Mouse (Mus musculus) kidney, embryonic 14.5 days (tissue): Measurements from ENCODE around the gene Gm17606. TPM values are rescaled to one million over a fixed set of nuclear protein-coding genes. Genes with fewer than 3 reads are reported as not detected.

ENCODE experiments used
- ATAC-seq: fragments of 200-750 bp; cut with Nextera tagmentation; 2 replicates; pipeline ENCODE4 v1.8.0; 2017; ENCODE audit warnings: moderate number of reproducible peaks, mild to moderate bottlenecking, moderate TSS enrichment, moderate library complexity; ENCODE audit not compliant: low FRiP score, low TSS enrichment
- H3K27ac ChIP-seq: fragments of 300-500 bp; sonication (generic); 2 replicates; pipeline ENCODE4 v1.5.1; 2014; ENCODE audit warnings: low read depth, mild to moderate bottlenecking, low read length, moderate library complexity, mixed read lengths
- H3K27me3 ChIP-seq: fragments of 300-500 bp; sonication (generic); 2 replicates; pipeline ENCODE4 v1.6.1; 2014; ENCODE audit warnings: mild to moderate bottlenecking, low read length; ENCODE audit not compliant: control insufficient read depth, insufficient read depth
- H3K36me3 ChIP-seq: fragments of 300-500 bp; sonication (generic); 2 replicates; pipeline ENCODE4 v1.6.1; 2014; ENCODE audit warnings: low read length, mixed read lengths; ENCODE audit not compliant: control insufficient read depth, insufficient read depth
- H3K4me1 ChIP-seq: fragments of 300-500 bp; sonication (generic); 2 replicates; pipeline ENCODE4 v1.6.1; 2014; ENCODE audit warnings: low read length, mixed read lengths; ENCODE audit not compliant: control insufficient read depth, insufficient read depth
- H3K4me2 ChIP-seq: fragments of 300-500 bp; sonication (generic); replicated peaks from 2 replicates; pipeline ENCODE4 v1.6.1; 2014; ENCODE audit warnings: low read depth, mild to moderate bottlenecking, low read length
- H3K4me3 ChIP-seq: fragments of 300-500 bp; sonication (generic); 2 replicates; pipeline ENCODE4 v1.5.1; 2014; ENCODE audit warnings: mild to moderate bottlenecking, low read length
- H3K9ac ChIP-seq: fragments of 300-500 bp; sonication (generic); 2 replicates; pipeline ENCODE4 v1.6.1; 2014; ENCODE audit warnings: low read depth, mild to moderate bottlenecking, low read length, moderate library complexity
- H3K9me3 ChIP-seq: fragments of 300-500 bp; sonication (generic); 2 replicates; pipeline ENCODE4 v1.6.1; 2016; ENCODE audit warnings: low read length; ENCODE audit not compliant: control insufficient read depth
- WGBS: fragments of 180-500 bp; shearing (Covaris S2); extraction: QIAGEN DNeasy Blood & Tissue Kit; methylation state at CpG from one replicate; pipeline ENCODE4 v1.1.7; 2014; 5-methylcytosine and 5-hydroxymethylcytosine counted together
- microRNA counts: library from miRNA; unstranded; fragments of <30 nt; microRNA quantifications from one replicate; lab custom pipeline; 2017
- microRNA-seq: library from miRNA; unstranded; fragments of <30 nt; microRNA quantifications from one replicate; pipeline ENCODE4, GENCODE M21; 2016
- polyA plus RNA-seq: library from polyadenylated mRNA; unstranded; fragments of >200 nt; fragmentation: Nextera tagmentation; extraction: Ambion mirVana; gene quantifications from 2 replicates; pipeline ENCODE4 v1.2.1, GENCODE M21; 2014

The Gm17606 gene
- polyA plus RNA-seq, 1 experiment from 2014 or later: not detected

GRCm38 (mm10) chr14:54686522-54687143, 45.9 kb downstream of the Gm17606 start, which contains the start of gene Acin1:
Acin1 (minus strand) TSS chr14:54686931.
- Histone ChIP-seq H3K9ac (peak within 1 kb of the TSS; percentile 95), H3K27ac (peak within 1 kb of the TSS; percentile 97), H3K4me1 (peaks cover 23% of the 10 kb centered on the region; the same call in 1 of the 2 replicates), H3K4me2 (peak within 1 kb of the TSS; percentile 67), H3K9me3 (no peaks in the 10 kb centered on the region), H3K4me3 (peak within 1 kb of the TSS; percentile 93), H3K27me3 (no peaks in the 10 kb centered on the region), H3K36me3 (peaks cover 35% of the 10 kb centered on the region)
- ATAC-seq: peak; percentile 98
- WGBS: under 1% methylated on average over 44 of the region's 44 CpGs

- Histone ChIP-seq H3K36me3 (peaks cover 30% of the 10 kb centered on the region), H3K4me3 (peak overlapping the region; percentile 93), H3K27me3 (no peaks in the 10 kb centered on the region), H3K4me1 (peaks cover 23% of the 10 kb centered on the region; the same call in 1 of the 2 replicates), H3K9me3 (no peaks in the 10 kb centered on the region), H3K27ac (peak overlapping the region; percentile 97; the same call in 1 of the 2 replicates), H3K9ac (peak overlapping the region; percentile 95), H3K4me2 (peak overlapping the region; percentile 65)
- ATAC-seq: no peak
- 4% methylated on average over 8 of the region's 8 CpGs for WGBS
These were observed 46.5 kb downstream of the Gm17606 start for GRCm38 (mm10) chr14:54687251-54687650.

DNA sequence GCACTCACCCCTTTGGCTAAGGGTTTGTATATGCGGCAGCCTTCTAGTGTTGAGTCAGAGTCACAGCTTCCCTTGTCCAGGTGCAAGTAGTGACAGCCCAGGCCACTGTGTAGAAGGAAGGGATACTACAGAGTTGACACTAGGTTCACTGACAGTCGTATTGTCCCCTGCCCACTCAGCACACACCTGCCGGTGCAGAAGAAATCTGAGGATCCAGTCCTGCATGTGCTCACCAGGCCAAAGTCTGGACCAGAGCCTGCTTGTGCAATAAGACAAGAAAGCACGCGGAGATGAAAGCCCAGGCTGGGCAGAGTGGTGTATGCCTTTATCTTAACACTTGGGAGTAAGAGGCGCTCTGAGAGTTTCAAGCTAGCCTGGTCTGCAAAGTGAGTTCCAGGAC, 54.3 kb downstream of the Gm17606 start:
- Histone ChIP-seq H3K9ac (no peak overlapping the region), H3K9me3 (no peaks in the 10 kb centered on the region)

GRCm38 (mm10) chr14:54696752-54697151, 56.0 kb downstream of the Gm17606 start:
- Histone ChIP-seq H3K9ac (no peak overlapping the region), H3K36me3 (peaks cover 16% of the 10 kb centered on the region), H3K4me3 (no peak overlapping the region), H3K27me3 (no peaks in the 10 kb centered on the region), H3K4me2 (no peak overlapping the region), H3K27ac (no peak overlapping the region), H3K9me3 (no peaks in the 10 kb centered on the region), H3K4me1 (no peaks in the 10 kb centered on the region)
- 95% methylated on average over 4 of the region's 4 CpGs for WGBS
- no peak for ATAC-seq

More for the DNA sequence above, 54.3 kb downstream of the Gm17606 start:
- WGBS: 81% methylated on average over 6 of the region's 6 CpGs
- no peaks in the 10 kb centered on the region for H3K4me1 ChIP-seq
- no peak for ATAC-seq
- no peaks in the 10 kb centered on the region for H3K27me3 ChIP-seq
- peaks cover 27% of the 10 kb centered on the region for H3K36me3 ChIP-seq
- no peak overlapping the region for H3K27ac ChIP-seq
- H3K4me2 ChIP-seq: no peak overlapping the region
- no peak overlapping the region for H3K4me3 ChIP-seq

MicroRNA genes within 50 kb of the gene (microRNA counts, 519-probe panel; counts per million panel counts)
- not detected for microRNA mmu-miR-686 (lab: Ali Mortazavi, UCI)

Small RNAs within 50 kb of the gene (microRNA-seq; reads per million reads assigned to microRNA genes)
- gene Mir686 (not detected), gene Mir6948 (not detected)

Other genes with a start within 250 kb of the Gm17606 start
- 6.9 and 9.6 TPM in 2 replicates for gene Slc7a7, start 223.2 kb upstream of the Gm17606 start, polyA plus RNA-seq
- gene Mrpl52, start 214.0 kb upstream of the Gm17606 start, polyA plus RNA-seq: 269 and 360 TPM in 2 replicates
- 101 and 167 TPM in 2 replicates for gene Mmp14, start 209.3 kb upstream of the Gm17606 start, polyA plus RNA-seq
- 32.0 and 47.0 TPM in 2 replicates for gene Lrp10, start 176.8 kb upstream of the Gm17606 start, polyA plus RNA-seq
- 6.1 and 6.9 TPM in 2 replicates for gene Rem2, start 164.9 kb upstream of the Gm17606 start, polyA plus RNA-seq
- 87.5 and 108 TPM in 2 replicates for gene Prmt5, start 123.4 kb upstream of the Gm17606 start, polyA plus RNA-seq
- 56.3 and 60.9 TPM in 2 replicates for gene Haus4, start 86.3 kb upstream of the Gm17606 start, polyA plus RNA-seq
- 17.4 and 32.2 TPM in 2 replicates for gene Ajuba, start 63.4 kb upstream of the Gm17606 start, polyA plus RNA-seq
- 5.7 and 7.7 TPM in 2 replicates for gene 4931414P19Rik, start 35.0 kb upstream of the Gm17606 start, polyA plus RNA-seq
- gene Psmb5, start 22.9 kb upstream of the Gm17606 start, polyA plus RNA-seq: 420 and 456 TPM in 2 replicates
- gene Psmb11, start 19.5 kb upstream of the Gm17606 start, polyA plus RNA-seq: not detected in 2 replicates
- 5.0 and 5.7 TPM in 2 replicates for gene Cdh24, start 412 bp downstream of the Gm17606 start, polyA plus RNA-seq
- 89.8 and 110 TPM in 2 replicates for gene 1700123O20Rik, start 45.3 kb downstream of the Gm17606 start, polyA plus RNA-seq
- 161 and 169 TPM in 2 replicates for gene Acin1, start 46.0 kb downstream of the Gm17606 start, polyA plus RNA-seq
- gene Gm29776, start 57.9 kb downstream of the Gm17606 start, polyA plus RNA-seq: 0.08 and 0.16 TPM in 2 replicates
- gene Cebpe, start 71.2 kb downstream of the Gm17606 start, polyA plus RNA-seq: not detected in 2 replicates
- 5.8 and 12.1 TPM in 2 replicates for gene Slc7a8, start 141.0 kb downstream of the Gm17606 start, polyA plus RNA-seq
- not detected in 2 replicates for gene Rnf212b, start 173.2 kb downstream of the Gm17606 start, polyA plus RNA-seq
- gene Homez, start 230.0 kb downstream of the Gm17606 start, polyA plus RNA-seq: 10.3 and 19.1 TPM in 2 replicates
- 2.9 and 4.5 TPM in 2 replicates for gene Ppp1r3e, start 236.6 kb downstream of the Gm17606 start, polyA plus RNA-seq
- gene Bcl2l2, start 242.4 kb downstream of the Gm17606 start, polyA plus RNA-seq: 5.3 and 6.1 TPM in 2 replicates
- 0.44 TPM in 1 of 2 replicates, not detected in the other for gene Gm20521, start 242.5 kb downstream of the Gm17606 start, polyA plus RNA-seq